Mouse (Mus musculus) layer of hippocampus, adult 2 months (tissue): ENCODE data around the gene Sat2. TPM values are rescaled to one million over a fixed set of nuclear protein-coding genes. Genes with fewer than 3 reads are reported as not detected.

ENCODE experiments used
- DNase-seq, 2 experiments: peaks; one replicate each; pipeline ENCODE4 v3.0.0; 2022; ENCODE audit warnings: low spot score in 2 of 2
- H3K27ac ChIP-seq: fragments of 200-600 bp; 2 replicates; pipeline ENCODE4 v1.8.1; 2022
- H3K4me3 ChIP-seq: fragments of 200-600 bp; 2 replicates; pipeline ENCODE4 v1.8.1; 2022; ENCODE audit warnings: mild to moderate bottlenecking
- CTCF ChIP-seq: fragments of 200-600 bp; conservative IDR thresholded peaks from 2 replicates; pipeline ENCODE4 v1.8.1; 2022; ENCODE audit warnings: antibody characterized with exemption, mild to moderate bottlenecking, moderate library complexity
- total RNA-seq, 2 experiments: library from RNA; stranded (reverse); gene quantifications; 2 replicates each; pipeline ENCODE4 v1.2.3; 2021

Gene Sat2
- total RNA-seq, 2 experiments from 2014 or later = 15.1 to 15.6 TPM

- no peak for DNase-seq
- H3K27ac ChIP-seq = no peak overlapping the region
- peak; percentile 94 for TF ChIP-seq CTCF
- H3K4me3 ChIP-seq = no peak overlapping the region
Measured at GRCm38 (mm10) chr11:69656617-69657461, 35.0 kb downstream of the Sat2 start.

- no peak overlapping the region for H3K4me3 ChIP-seq
- DNase-seq = no peak
- no peak for TF ChIP-seq CTCF
Measured at GRCm38 (mm10) chr11:69657462-69657881, 35.6 kb downstream of the Sat2 start.

GRCm38 (mm10) chr11:69661221-69661881 lies 39.5 kb downstream of the Sat2 start:
- peak overlapping the region; percentile 76 for H3K4me3 ChIP-seq
- DNase-seq = no peak
- no peak for TF ChIP-seq CTCF
- peak overlapping the region; percentile 100 for H3K27ac ChIP-seq

More at GRCm38 (mm10) chr11:69657462-69657881, 35.6 kb downstream of the Sat2 start:
- no peak overlapping the region for H3K27ac ChIP-seq

GRCm38 (mm10) chr11:69662213-69662966 lies 40.6 kb downstream of the Sat2 start, which contains the start of gene Mpdu1:
Gene Mpdu1, minus strand, starts transcription at chr11:69662642.
- Histone ChIP-seq H3K4me3 (peak within 1 kb of the TSS; percentile 76), H3K27ac (peak within 1 kb of the TSS; percentile 100)
- peak; percentile 71 for TF ChIP-seq CTCF
- peak; percentile 92 to 95 for DNase-seq

- no peak for TF ChIP-seq CTCF
- Histone ChIP-seq H3K4me3 (peak overlapping the region; percentile 76), H3K27ac (peak overlapping the region; percentile 100)
- no peak for DNase-seq
Measured at GRCm38 (mm10) chr11:69662967-69663671, 41.3 kb downstream of the Sat2 start.

- DNase-seq = no peak
- Histone ChIP-seq H3K4me3 (no peak overlapping the region), H3K27ac (peak overlapping the region; percentile 100)
- no peak for TF ChIP-seq CTCF
Measured at GRCm38 (mm10) chr11:69663795-69664194, 42.0 kb downstream of the Sat2 start.

- H3K27ac ChIP-seq = no peak overlapping the region; the same call in 1 of the 2 replicates
- TF ChIP-seq CTCF = no peak
Measured at GRCm38 (mm10) chr11:69664841-69665240, 43.0 kb downstream of the Sat2 start.

GRCm38 (mm10) chr11:69665457-69665960 lies 43.7 kb downstream of the Sat2 start:
- H3K27ac ChIP-seq = peak overlapping the region; percentile 65; the same call in 1 of the 2 replicates
- peak overlapping the region; percentile 17 for H3K4me3 ChIP-seq
- TF ChIP-seq CTCF = no peak
- DNase-seq = no peak

More at GRCm38 (mm10) chr11:69664841-69665240, 43.0 kb downstream of the Sat2 start:
- no peak overlapping the region for H3K4me3 ChIP-seq
- no peak for DNase-seq

GRCm38 (mm10) chr11:69665961-69666664 lies 44.3 kb downstream of the Sat2 start, which contains the start of gene Cd68:
Gene Cd68, minus strand, starts transcription at chr11:69666153.
- peak within 1 kb of the TSS; percentile 65; the same call in 1 of the 2 replicates for H3K27ac ChIP-seq
- H3K4me3 ChIP-seq = peak within 1 kb of the TSS; percentile 17
- peak; percentile 68 to 84 for DNase-seq
- TF ChIP-seq CTCF = no peak

GRCm38 (mm10) chr11:69666665-69667005 lies 44.8 kb downstream of the Sat2 start:
- Histone ChIP-seq H3K27ac (no peak overlapping the region), H3K4me3 (no peak overlapping the region)
- no peak for DNase-seq
- TF ChIP-seq CTCF = no peak

- peak; percentile 94 to 96 for DNase-seq
- no peak for TF ChIP-seq CTCF
- peak overlapping the region; percentile 100 for H3K27ac ChIP-seq
- peak overlapping the region; percentile 94 for H3K4me3 ChIP-seq
Measured at GRCm38 (mm10) chr11:69670786-69671725, 49.2 kb downstream of the Sat2 start.
